Mouse (Mus musculus) megakaryocyte, embryonic 14.5 days (primary cell): Measurements from ENCODE around the gene Lzts3. TPM values are rescaled to one million over a fixed set of nuclear protein-coding genes. Genes with fewer than 3 reads are reported as not detected.

ENCODE experiments used
- H3K27me3 ChIP-seq: replicated peaks from 2 replicates; pipeline ENCODE3; 2012; ENCODE audit warnings: inconsistent platforms
- H3K36me3 ChIP-seq: replicated peaks from 2 replicates; pipeline ENCODE3; 2012; ENCODE audit warnings: low read length, inconsistent platforms, mixed read lengths
- H3K4me1 ChIP-seq: 2 replicates; pipeline ENCODE4 v1.6.1; 2012; ENCODE audit warnings: inconsistent platforms
- H3K4me3 ChIP-seq: replicated peaks from 2 replicates; pipeline ENCODE3; 2012; ENCODE audit warnings: moderate library complexity, mild to moderate bottlenecking, inconsistent platforms
- H3K9me3 ChIP-seq: 2 replicates; pipeline ENCODE4 v1.6.1; 2012; ENCODE audit warnings: inconsistent platforms
- FLI1 ChIP-seq: IDR thresholded peaks from 2 replicates; pipeline ENCODE4 v1.6.1; 2012; ENCODE audit warnings: low read length, inconsistent platforms, mixed read lengths
- GATA1 ChIP-seq: IDR thresholded peaks from 3 replicates; pipeline ENCODE4 v1.6.1; 2012; ENCODE audit warnings: mixed read lengths, low read length, inconsistent platforms, borderline replicate concordance
- polyA plus RNA-seq: library from polyadenylated mRNA; stranded (reverse); fragments of >175 nt; gene quantifications from 2 replicates; pipeline ENCODE4 v1.2.3, GENCODE M21; 2012; ENCODE audit warnings: low replicate concordance; ENCODE audit not compliant: insufficient read depth

The Lzts3 gene
- polyA plus RNA-seq, 1 experiment = 0.46 TPM

- Histone ChIP-seq H3K9me3 (no peaks in the 10 kb centered on the region), H3K4me3 (peak overlapping the region; percentile 98), H3K36me3 (peaks cover 34% of the 10 kb centered on the region), H3K27me3 (peaks cover 10% of the 10 kb centered on the region), H3K4me1 (peaks cover 28% of the 10 kb centered on the region)
- TF ChIP-seq GATA1 (no peak), FLI1 (no peak)
Measured at GRCm38 (mm10) chr2:130628424-130628823, 14.2 kb downstream of the Lzts3 start.

GRCm38 (mm10) chr2:130618972-130619371 lies 23.6 kb downstream of the Lzts3 start:
- peaks cover 85% of the 10 kb centered on the region for H3K36me3 ChIP-seq
- no peak for TF ChIP-seq FLI1
- TF ChIP-seq GATA1 = no peak
- no peaks in the 10 kb centered on the region for H3K27me3 ChIP-seq
- no peaks in the 10 kb centered on the region for H3K9me3 ChIP-seq
- no peaks in the 10 kb centered on the region for H3K4me1 ChIP-seq
- no peak overlapping the region for H3K4me3 ChIP-seq

- Histone ChIP-seq H3K27me3 (no peaks in the 10 kb centered on the region), H3K4me1 (no peaks in the 10 kb centered on the region), H3K36me3 (peaks cover 58% of the 10 kb centered on the region), H3K9me3 (no peaks in the 10 kb centered on the region), H3K4me3 (no peak overlapping the region)
- TF ChIP-seq FLI1 (no peak), GATA1 (no peak)
Measured at GRCm38 (mm10) chr2:130613091-130613490, 29.5 kb downstream of the Lzts3 start.

GRCm38 (mm10) chr2:130602195-130602594 lies 40.4 kb downstream of the Lzts3 start:
- no peaks in the 10 kb centered on the region for H3K9me3 ChIP-seq
- peaks cover 69% of the 10 kb centered on the region for H3K36me3 ChIP-seq
- H3K27me3 ChIP-seq = no peaks in the 10 kb centered on the region
- TF ChIP-seq GATA1 (no peak), FLI1 (no peak)
- no peak overlapping the region for H3K4me3 ChIP-seq
- peaks cover 11% of the 10 kb centered on the region for H3K4me1 ChIP-seq

GRCm38 (mm10) chr2:130598399-130598798 lies 44.2 kb downstream of the Lzts3 start:
- TF ChIP-seq GATA1 = no peak
- TF ChIP-seq FLI1 = no peak
- Histone ChIP-seq H3K27me3 (no peaks in the 10 kb centered on the region), H3K4me3 (no peak overlapping the region), H3K36me3 (peaks cover 82% of the 10 kb centered on the region), H3K9me3 (no peaks in the 10 kb centered on the region), H3K4me1 (peaks cover 15% of the 10 kb centered on the region)

- H3K36me3 ChIP-seq = peaks cover 81% of the 10 kb centered on the region
Measured at GRCm38 (mm10) chr2:130597601-130598010, 45.0 kb downstream of the Lzts3 start.

GRCm38 (mm10) chr2:130595596-130595995 lies 47.0 kb downstream of the Lzts3 start:
- peaks cover 15% of the 10 kb centered on the region for H3K4me1 ChIP-seq
- H3K27me3 ChIP-seq = no peaks in the 10 kb centered on the region
- TF ChIP-seq FLI1 (no peak), GATA1 (no peak)
- no peaks in the 10 kb centered on the region for H3K9me3 ChIP-seq
- peaks cover 84% of the 10 kb centered on the region for H3K36me3 ChIP-seq
- H3K4me3 ChIP-seq = no peak overlapping the region

More at GRCm38 (mm10) chr2:130597601-130598010, 45.0 kb downstream of the Lzts3 start:
- Histone ChIP-seq H3K4me3 (no peak overlapping the region), H3K27me3 (no peaks in the 10 kb centered on the region), H3K9me3 (no peaks in the 10 kb centered on the region), H3K4me1 (peaks cover 15% of the 10 kb centered on the region)
- TF ChIP-seq FLI1 = no peak
- TF ChIP-seq GATA1 = no peak

GRCm38 (mm10) chr2:130591016-130591415 lies 51.6 kb downstream of the Lzts3 start:
- no peak for TF ChIP-seq GATA1
- no peak for TF ChIP-seq FLI1
- Histone ChIP-seq H3K4me3 (no peak overlapping the region), H3K9me3 (no peaks in the 10 kb centered on the region), H3K36me3 (peaks cover 57% of the 10 kb centered on the region), H3K27me3 (peaks cover under 1% of the 10 kb centered on the region), H3K4me1 (peaks cover 30% of the 10 kb centered on the region)

- no peak for TF ChIP-seq GATA1
- no peak for TF ChIP-seq FLI1
- H3K4me3 ChIP-seq = no peak overlapping the region
Measured at GRCm38 (mm10) chr2:130589761-130590160, 52.8 kb downstream of the Lzts3 start.

GRCm38 (mm10) chr2:130589157-130589556 lies 53.4 kb downstream of the Lzts3 start:
- Histone ChIP-seq H3K36me3 (peaks cover 41% of the 10 kb centered on the region), H3K9me3 (no peaks in the 10 kb centered on the region), H3K4me3 (no peak overlapping the region), H3K27me3 (peaks cover 12% of the 10 kb centered on the region), H3K4me1 (peaks cover 44% of the 10 kb centered on the region)
- TF ChIP-seq FLI1 (no peak), GATA1 (no peak)

More at GRCm38 (mm10) chr2:130589761-130590160, 52.8 kb downstream of the Lzts3 start:
- Histone ChIP-seq H3K36me3 (peaks cover 45% of the 10 kb centered on the region), H3K9me3 (no peaks in the 10 kb centered on the region), H3K4me1 (peaks cover 38% of the 10 kb centered on the region), H3K27me3 (peaks cover 6% of the 10 kb centered on the region)

GRCm38 (mm10) chr2:130588373-130588772 lies 54.2 kb downstream of the Lzts3 start:
- Histone ChIP-seq H3K36me3 (peaks cover 38% of the 10 kb centered on the region), H3K4me3 (no peak overlapping the region), H3K4me1 (peaks cover 52% of the 10 kb centered on the region), H3K27me3 (peaks cover 20% of the 10 kb centered on the region), H3K9me3 (no peaks in the 10 kb centered on the region)
- TF ChIP-seq FLI1 (no peak), GATA1 (no peak)
